8 mouse cellular contexts compared by ENCODE assay signal in genomic region chr12:84192280-84192679, GRCm38 (mm10). TPM values are rescaled to one million over a fixed set of nuclear protein-coding genes. Genes with fewer than 3 reads are reported as not detected.
DNase-seq lines count a peak whose midpoint lies in the region; ATAC-seq and TF ChIP-seq lines count a peak whose summit lies in the region.

No protein-coding gene starts in this region.

- H3K4me2 ChIP-seq in kidney, embryonic 14.5 days (replicated peaks; ENCODE audit: low read depth, low read length), result peak overlapping the region; percentile 85
- peak overlapping the region; percentile 100 for H3K4me2 ChIP-seq in heart, postnatal 0 days (ENCODE audit: low read depth, low read length)

- peak overlapping the region; percentile 76 for H3K4me3 ChIP-seq in kidney, embryonic 14.5 days (ENCODE audit: low read length)
- H3K4me3 ChIP-seq in bone marrow macrophage, adult 2 months (ENCODE audit: insufficient read depth, low read length), result peak overlapping the region; percentile 90
- H3K4me3 ChIP-seq in heart, postnatal 0 days (ENCODE audit: low read depth, low read length), result peak overlapping the region; percentile 81
- peak overlapping the region; percentile 82 for H3K4me3 ChIP-seq in midbrain, embryonic 10.5 days

- peaks cover 69% of the 10 kb centered on the region for H3K4me1 ChIP-seq in kidney, embryonic 14.5 days (ENCODE audit: control insufficient read depth, insufficient read depth, low read length)
- peaks cover 53% of the 10 kb centered on the region for H3K4me1 ChIP-seq in bone marrow macrophage, adult 2 months (ENCODE audit: control insufficient read depth, insufficient read depth, low read length)
- peaks cover 54% of the 10 kb centered on the region for H3K4me1 ChIP-seq in heart, postnatal 0 days (ENCODE audit: control insufficient read depth, insufficient read depth)
- peaks cover 100% of the 10 kb centered on the region for H3K4me1 ChIP-seq in midbrain, embryonic 10.5 days

- TF ChIP-seq EP300 in heart, postnatal 0 days (IDR thresholded peaks at IDR 0.05; ENCODE audit: low read depth), result no peak

- no peaks in the 10 kb centered on the region for H3K27me3 ChIP-seq in kidney, embryonic 14.5 days (ENCODE audit: control insufficient read depth, insufficient read depth, low read length)
- no peaks in the 10 kb centered on the region for H3K27me3 ChIP-seq in heart, postnatal 0 days (ENCODE audit: control insufficient read depth, insufficient read depth, low read length)
- H3K27me3 ChIP-seq in midbrain, embryonic 10.5 days (ENCODE audit: low read depth, poor library complexity, severe bottlenecking), result peaks cover 13% of the 10 kb centered on the region; the same call in 1 of the 2 replicates

- TF ChIP-seq CTCF in bone marrow macrophage, adult 2 months (IDR thresholded peaks at IDR 0.05; ENCODE audit: low read depth, low read length), result no peak
- TF ChIP-seq CTCF in heart, postnatal 0 days (IDR thresholded peaks at IDR 0.05; ENCODE audit: low read depth), result no peak

- WGBS in kidney, embryonic 14.5 days, result 2% methylated on average over 13 of the region's 13 CpGs
- 9% methylated on average over 13 of the region's 13 CpGs for WGBS in heart, postnatal 0 days
- WGBS in midbrain, embryonic 10.5 days, result under 1% methylated on average over 13 of the region's 13 CpGs

- peak overlapping the region; percentile 98 for H3K27ac ChIP-seq in kidney, embryonic 14.5 days (ENCODE audit: low read depth, low read length)
- peak overlapping the region; percentile 92 for H3K27ac ChIP-seq in bone marrow macrophage, adult 2 months (ENCODE audit: insufficient read depth, low read depth, low read length)
- H3K27ac ChIP-seq in heart, postnatal 0 days (ENCODE audit: low read depth), result peak overlapping the region; percentile 99; the same call in 1 of the 2 replicates
- peak overlapping the region; percentile 95 for H3K27ac ChIP-seq in midbrain, embryonic 10.5 days (replicated peaks)

- peak overlapping the region; percentile 94 for H3K9ac ChIP-seq in kidney, embryonic 14.5 days (ENCODE audit: low read depth, low read length)
- H3K9ac ChIP-seq in heart, postnatal 0 days (replicated peaks; ENCODE audit: low read depth, low read length), result peak overlapping the region; percentile 95

- TF ChIP-seq POLR2A in bone marrow macrophage, adult 2 months (IDR thresholded peaks at IDR 0.05; ENCODE audit: borderline replicate concordance, low read depth, low read length), result no peak

- ATAC-seq in kidney, embryonic 14.5 days (ENCODE audit: low FRiP score, low TSS enrichment), result no peak
- ATAC-seq in heart, postnatal 0 days (ENCODE audit: insufficient read depth, low read depth), result no peak

- H3K36me3 ChIP-seq in kidney, embryonic 14.5 days (ENCODE audit: control insufficient read depth, insufficient read depth, low read length), result no peaks in the 10 kb centered on the region
- H3K36me3 ChIP-seq in heart, postnatal 0 days (replicated peaks; ENCODE audit: control insufficient read depth, insufficient read depth, low read length), result no peaks in the 10 kb centered on the region
- H3K36me3 ChIP-seq in midbrain, embryonic 10.5 days, result peaks cover 4% of the 10 kb centered on the region

- DNase-seq in kidney, postnatal 36 days, result no peak
- no peak for DNase-seq in heart, postnatal 0 days (ENCODE audit: low spot score)
- peak; percentile 42 for DNase-seq in midbrain, embryonic 10.5 days (ENCODE audit: low spot score)
- DNase-seq in frontal cortex, postnatal 14 days (ENCODE audit: low spot score in 2 of 2), result no peak
- no peak for DNase-seq in frontal cortex, postnatal 36 days (ENCODE audit: low spot score in 2 of 2)
- no peak for DNase-seq in natural killer cell, adult 2 months (ENCODE audit: low spot score in 2 of 2)

- no peaks in the 10 kb centered on the region for H3K9me3 ChIP-seq in kidney, embryonic 14.5 days (ENCODE audit: control insufficient read depth, low read length)
- H3K9me3 ChIP-seq in heart, postnatal 0 days (replicated peaks; ENCODE audit: control insufficient read depth, low read length), result no peaks in the 10 kb centered on the region
- H3K9me3 ChIP-seq in midbrain, embryonic 10.5 days (replicated peaks), result no peaks in the 10 kb centered on the region

RNA-seq across cellular contexts. Expression of gene Elmsan1, which starts 26.4 kb away (rescaled TPM):
- polyA plus RNA-seq in kidney, embryonic 14.5 days (2014; fragmentation: Nextera tagmentation; extraction: Ambion mirVana), result 5.8 and 9.3 TPM in 2 replicates
- polyA plus RNA-seq in bone marrow macrophage, adult 2 months (2012; ENCODE audit: insufficient read depth, insufficient read length, missing spikeins), result 26.6 and 33.7 TPM in 2 replicates
- 13.5 and 14.5 TPM in 2 replicates for total RNA-seq in heart, postnatal 0 days (2014; rRNA removed; ENCODE audit: low replicate concordance)
- 3.5 and 3.6 TPM in 2 replicates for polyA plus RNA-seq in heart, postnatal 0 days (2015; fragmentation: Nextera tagmentation; extraction: Ambion mirVana)
- 5.9 and 6.3 TPM in 2 replicates for polyA plus RNA-seq in midbrain, embryonic 10.5 days (2016; fragmentation: Nextera tagmentation; extraction: Ambion mirVana)

RNA-seq across cellular contexts. Expression of gene Pnma1, which starts 44.0 kb away (rescaled TPM):
- polyA plus RNA-seq in kidney, embryonic 14.5 days (2014; fragmentation: Nextera tagmentation; extraction: Ambion mirVana), result 0.24 and 0.51 TPM in 2 replicates
- 0.23 TPM in 1 of 2 replicates, not detected in the other for polyA plus RNA-seq in bone marrow macrophage, adult 2 months (2012; ENCODE audit: insufficient read depth, insufficient read length, missing spikeins)
- 1.5 TPM in 1 of 2 replicates, not detected in the other for total RNA-seq in heart, postnatal 0 days (2014; rRNA removed; ENCODE audit: low replicate concordance)
- 0.31 and 0.45 TPM in 2 replicates for polyA plus RNA-seq in heart, postnatal 0 days (2015; fragmentation: Nextera tagmentation; extraction: Ambion mirVana)
- polyA plus RNA-seq in midbrain, embryonic 10.5 days (2016; fragmentation: Nextera tagmentation; extraction: Ambion mirVana), result 2.1 and 3.3 TPM in 2 replicates
